Mouse (Mus musculus) midbrain, embryonic 14.5 days (tissue): ENCODE data around the gene Nova2. TPM values are rescaled to one million over a fixed set of nuclear protein-coding genes. Genes with fewer than 3 reads are reported as not detected.
A peak's percentile ranks its signal among the peaks of the same experiment; 100 is the strongest.

ENCODE experiments used
- ATAC-seq: fragments of 200-750 bp; cut with Nextera tagmentation; 2 replicates; pipeline ENCODE4 v1.8.0; 2017; ENCODE audit warnings: moderate number of reproducible peaks, moderate library complexity; ENCODE audit not compliant: low FRiP score, low TSS enrichment
- DNase-seq: peaks from one replicate; pipeline ENCODE4 v3.0.0-alpha.2; 2015
- H3K27ac ChIP-seq: fragments of 300-500 bp; sonication (generic); replicated peaks from 2 replicates; pipeline ENCODE4 v1.5.1; 2014; ENCODE audit warnings: mild to moderate bottlenecking, low read depth, low read length, moderate library complexity
- H3K27me3 ChIP-seq: fragments of 300-500 bp; sonication (generic); 2 replicates; pipeline ENCODE4 v1.6.1; 2014; ENCODE audit warnings: low read length, control low read depth, mixed read lengths; ENCODE audit not compliant: control insufficient read depth, insufficient read depth
- H3K36me3 ChIP-seq: fragments of 300-500 bp; sonication (generic); 2 replicates; pipeline ENCODE4 v1.6.1; 2014; ENCODE audit warnings: low read length, control low read depth; ENCODE audit not compliant: control insufficient read depth, insufficient read depth
- H3K4me1 ChIP-seq: fragments of 300-500 bp; sonication (generic); 2 replicates; pipeline ENCODE4 v1.6.1; 2014; ENCODE audit warnings: mild to moderate bottlenecking, antibody characterized with exemption, low read length, control low read depth; ENCODE audit not compliant: control insufficient read depth, insufficient read depth
- H3K4me2 ChIP-seq: fragments of 300-500 bp; sonication (generic); 2 replicates; pipeline ENCODE4 v1.6.1; 2014; ENCODE audit warnings: mild to moderate bottlenecking, low read length, moderate library complexity
- H3K4me3 ChIP-seq: fragments of 300-500 bp; sonication (generic); replicated peaks from 2 replicates; pipeline ENCODE4 v1.5.1; 2014; ENCODE audit warnings: low read depth, low read length
- H3K9ac ChIP-seq: fragments of 300-500 bp; sonication (generic); replicated peaks from 2 replicates; pipeline ENCODE4 v1.6.1; 2014; ENCODE audit warnings: mild to moderate bottlenecking, low read length, moderate library complexity
- H3K9me3 ChIP-seq: fragments of 300-500 bp; sonication (generic); 2 replicates; pipeline ENCODE4 v1.6.1; 2016; ENCODE audit warnings: low read length, control low read depth, mixed read lengths; ENCODE audit not compliant: control insufficient read depth
- WGBS: fragments of 180-500 bp; shearing (Covaris S2); extraction: QIAGEN DNeasy Blood & Tissue Kit; methylation state at CpG from one replicate; pipeline ENCODE4 v1.1.7; 2014; 5-methylcytosine and 5-hydroxymethylcytosine counted together
- polyA plus RNA-seq: library from polyadenylated mRNA; unstranded; fragments of >200 nt; fragmentation: Nextera tagmentation; extraction: Ambion mirVana; gene quantifications from 2 replicates; pipeline ENCODE4 v1.2.1, GENCODE M21; 2014

Gene Nova2
- polyA plus RNA-seq = 18.6 and 20.7 TPM in 2 replicates

GRCm38 (mm10) chr7:18925162-18925938 lies at the start of gene Nova2:
Nova2 (plus strand) TSS chr7:18925888.
- 0 out of 2 replicates have a peak, but pooled peaks cover 2% of the 10 kb centered on the region for H3K36me3 ChIP-seq
- peak within 1 kb of the TSS; percentile 98 for H3K27ac ChIP-seq
- ATAC-seq = peak; percentile 88
- H3K9ac ChIP-seq = peak within 1 kb of the TSS; percentile 100
- H3K4me1 ChIP-seq = peaks cover 71% of the 10 kb centered on the region
- H3K4me2 ChIP-seq = peak within 1 kb of the TSS; percentile 87
- no peaks in the 10 kb centered on the region for H3K9me3 ChIP-seq
- H3K4me3 ChIP-seq = peak within 1 kb of the TSS; percentile 98
- no peaks in the 10 kb centered on the region for H3K27me3 ChIP-seq
- DNase-seq = peak; percentile 99
- under 1% methylated on average over 34 of the region's 45 CpGs for WGBS

- 79% methylated on average over 7 of the region's 7 CpGs for WGBS
Measured at GRCm38 (mm10) chr7:18878691-18879090, 47.0 kb upstream of the Nova2 start.

DNA sequence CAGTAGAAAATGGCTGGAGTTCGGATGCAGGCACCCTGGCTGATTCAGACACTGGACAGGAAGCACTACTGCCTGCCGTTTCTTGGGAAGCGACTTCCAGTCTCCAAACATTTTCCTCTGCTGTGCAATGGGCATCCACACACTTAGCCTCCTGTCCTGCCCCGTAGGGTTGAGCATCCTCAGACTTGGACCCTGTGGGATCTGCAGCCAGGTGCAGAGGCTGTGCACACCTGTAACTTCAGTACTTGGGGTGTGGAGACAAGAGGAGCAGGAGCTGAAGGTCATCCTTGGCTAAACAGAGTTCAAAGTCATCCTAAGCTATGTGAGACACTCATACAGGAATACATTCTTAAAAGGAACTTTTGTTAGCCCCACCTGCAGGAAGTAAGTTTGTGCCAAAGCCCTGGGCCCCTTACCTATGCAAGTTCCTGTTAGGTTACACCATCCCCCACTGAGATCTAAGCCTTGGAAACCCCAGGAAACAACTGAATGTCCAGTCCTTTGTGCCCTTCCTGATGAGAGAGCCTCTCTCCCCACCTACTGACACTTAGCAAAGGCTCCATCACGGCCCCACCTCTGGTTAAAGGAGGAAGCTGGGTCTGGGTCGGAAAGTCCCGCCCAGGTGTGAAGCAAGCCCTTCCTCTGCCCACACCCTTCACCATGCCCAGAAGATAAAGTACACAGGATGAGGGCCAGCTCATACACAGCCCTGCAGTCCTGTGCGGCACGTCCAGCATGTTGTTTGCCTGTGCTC lies 41.5 kb upstream of the Nova2 start:
- no peaks in the 10 kb centered on the region for H3K27me3 ChIP-seq
- H3K27ac ChIP-seq = no peak overlapping the region
- DNase-seq (no peak), ATAC-seq (no peak)
- H3K4me2 ChIP-seq = no peak overlapping the region
- no peaks in the 10 kb centered on the region for H3K9me3 ChIP-seq
- no peak overlapping the region for H3K4me3 ChIP-seq
- no peaks in the 10 kb centered on the region for H3K4me1 ChIP-seq
- H3K36me3 ChIP-seq = no peaks in the 10 kb centered on the region
- 72% methylated on average over 9 of the region's 9 CpGs for WGBS
- H3K9ac ChIP-seq = no peak overlapping the region

More at GRCm38 (mm10) chr7:18878691-18879090, 47.0 kb upstream of the Nova2 start:
- Histone ChIP-seq H3K9ac (no peak overlapping the region), H3K27ac (no peak overlapping the region), H3K9me3 (no peaks in the 10 kb centered on the region), H3K4me1 (no peaks in the 10 kb centered on the region), H3K27me3 (no peaks in the 10 kb centered on the region), H3K4me3 (no peak overlapping the region), H3K36me3 (no peaks in the 10 kb centered on the region), H3K4me2 (no peak overlapping the region)
- DNase-seq (no peak), ATAC-seq (no peak)

- Histone ChIP-seq H3K36me3 (no peaks in the 10 kb centered on the region), H3K9ac (no peak overlapping the region), H3K4me2 (no peak overlapping the region), H3K4me1 (no peaks in the 10 kb centered on the region), H3K27ac (0 out of 2 replicates have a peak overlapping the region, but pooled peaks have one; percentile 32), H3K27me3 (no peaks in the 10 kb centered on the region), H3K4me3 (no peak overlapping the region), H3K9me3 (no peaks in the 10 kb centered on the region)
- DNase-seq = no peak
- no peak for ATAC-seq
- 62% methylated on average over 13 of the region's 13 CpGs for WGBS
Measured at GRCm38 (mm10) chr7:18884745-18885422, 40.8 kb upstream of the Nova2 start.

- Histone ChIP-seq H3K27me3 (no peaks in the 10 kb centered on the region), H3K4me2 (no peak overlapping the region), H3K4me3 (no peak overlapping the region), H3K36me3 (no peaks in the 10 kb centered on the region), H3K4me1 (no peaks in the 10 kb centered on the region), H3K9ac (no peak overlapping the region), H3K9me3 (no peaks in the 10 kb centered on the region), H3K27ac (no peak overlapping the region)
- ATAC-seq (no peak), DNase-seq (no peak)
- 93% methylated on average over 1 of the region's 1 CpGs for WGBS
Measured at GRCm38 (mm10) chr7:18886963-18887362, 38.7 kb upstream of the Nova2 start.

DNA sequence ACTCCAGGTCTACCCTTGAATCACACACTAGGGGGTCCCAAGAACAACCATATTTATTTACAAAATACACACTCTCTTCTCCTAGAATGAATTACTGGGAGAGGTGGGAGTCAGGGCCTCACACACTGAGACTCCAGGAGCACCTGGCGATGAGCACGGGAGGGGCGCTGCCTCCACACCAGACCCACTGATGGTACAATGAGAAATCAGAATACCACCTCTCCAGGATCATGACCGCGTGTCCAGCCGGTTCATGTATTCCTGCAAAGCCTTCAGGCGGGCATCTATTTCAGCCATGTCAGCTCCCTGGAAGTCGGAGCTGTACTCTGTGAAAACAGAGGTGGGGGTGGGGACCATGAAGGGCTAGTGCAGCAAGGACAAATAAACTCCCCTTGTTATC lies 34.8 kb upstream of the Nova2 start:
- Histone ChIP-seq H3K4me3 (no peak overlapping the region), H3K27ac (no peak overlapping the region), H3K27me3 (no peaks in the 10 kb centered on the region), H3K4me1 (peaks cover 17% of the 10 kb centered on the region), H3K36me3 (no peaks in the 10 kb centered on the region), H3K4me2 (no peak overlapping the region), H3K9ac (no peak overlapping the region), H3K9me3 (no peaks in the 10 kb centered on the region)
- 92% methylated on average over 8 of the region's 8 CpGs for whole genome bisulfite sequencing
- ATAC-seq = no peak
- no peak for DNase-seq

DNA sequence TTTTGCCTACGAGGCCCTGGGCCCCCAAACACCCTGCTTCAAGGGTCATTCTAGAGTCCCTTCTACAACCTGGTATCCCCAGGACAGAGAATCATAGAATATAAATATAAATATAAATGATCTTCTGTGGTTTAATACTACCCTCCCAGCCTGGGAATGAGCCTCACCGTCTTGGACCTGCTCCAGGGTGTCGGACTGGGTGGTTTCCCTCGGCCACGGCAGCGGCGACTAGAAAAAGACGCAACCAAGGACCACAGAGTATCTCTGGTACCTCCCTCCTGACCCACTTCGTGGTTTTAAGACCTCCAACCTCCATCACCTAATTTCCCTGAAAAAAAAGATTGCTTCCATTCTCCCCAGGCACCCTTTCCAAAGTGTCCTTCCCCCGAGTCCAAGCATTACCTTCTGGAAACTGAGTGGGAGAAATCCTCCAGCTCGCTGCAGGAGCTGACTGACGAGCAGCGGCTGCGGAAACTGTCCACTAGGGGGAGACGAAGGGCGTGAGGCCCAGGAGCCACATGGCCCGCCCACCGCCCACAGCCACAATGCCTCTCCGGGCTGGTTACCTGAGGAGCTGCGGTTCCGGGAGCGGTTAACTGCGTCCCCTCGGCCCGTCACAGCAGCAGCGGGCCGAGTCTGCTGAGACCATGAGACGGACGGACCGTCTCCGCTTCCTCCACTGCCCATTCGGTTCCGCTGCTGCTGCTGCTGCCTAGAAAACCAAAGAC lies 33.7 kb upstream of the Nova2 start:
- WGBS = 20% methylated on average over 33 of the region's 33 CpGs
- ATAC-seq = peak; percentile 77

GRCm38 (mm10) chr7:18893009-18893408 lies 32.7 kb upstream of the Nova2 start:
- no peak for ATAC-seq
- H3K9me3 ChIP-seq = no peaks in the 10 kb centered on the region
- H3K4me2 ChIP-seq = peak overlapping the region; percentile 69
- H3K4me3 ChIP-seq = peak overlapping the region; percentile 45
- 32% methylated on average over 27 of the region's 27 CpGs for WGBS
- H3K4me1 ChIP-seq = peaks cover 17% of the 10 kb centered on the region
- peak overlapping the region; percentile 60; the same call in 1 of the 2 replicates for H3K9ac ChIP-seq
- no peak overlapping the region for H3K27ac ChIP-seq
- no peaks in the 10 kb centered on the region for H3K36me3 ChIP-seq
- no peaks in the 10 kb centered on the region for H3K27me3 ChIP-seq
- DNase-seq = peak; percentile 11

More for the DNA sequence above, 33.7 kb upstream of the Nova2 start:
- Histone ChIP-seq H3K9me3 (no peaks in the 10 kb centered on the region), H3K36me3 (no peaks in the 10 kb centered on the region), H3K4me2 (peak overlapping the region; percentile 69), H3K27me3 (no peaks in the 10 kb centered on the region), H3K9ac (peak overlapping the region; percentile 60), H3K4me3 (peak overlapping the region; percentile 45), H3K27ac (peak overlapping the region; percentile 39; the same call in 1 of the 2 replicates), H3K4me1 (peaks cover 17% of the 10 kb centered on the region)
- DNase-seq = peak; percentile 96
